8 mouse cellular contexts compared by ENCODE assay signal in the genomic region with DNA sequence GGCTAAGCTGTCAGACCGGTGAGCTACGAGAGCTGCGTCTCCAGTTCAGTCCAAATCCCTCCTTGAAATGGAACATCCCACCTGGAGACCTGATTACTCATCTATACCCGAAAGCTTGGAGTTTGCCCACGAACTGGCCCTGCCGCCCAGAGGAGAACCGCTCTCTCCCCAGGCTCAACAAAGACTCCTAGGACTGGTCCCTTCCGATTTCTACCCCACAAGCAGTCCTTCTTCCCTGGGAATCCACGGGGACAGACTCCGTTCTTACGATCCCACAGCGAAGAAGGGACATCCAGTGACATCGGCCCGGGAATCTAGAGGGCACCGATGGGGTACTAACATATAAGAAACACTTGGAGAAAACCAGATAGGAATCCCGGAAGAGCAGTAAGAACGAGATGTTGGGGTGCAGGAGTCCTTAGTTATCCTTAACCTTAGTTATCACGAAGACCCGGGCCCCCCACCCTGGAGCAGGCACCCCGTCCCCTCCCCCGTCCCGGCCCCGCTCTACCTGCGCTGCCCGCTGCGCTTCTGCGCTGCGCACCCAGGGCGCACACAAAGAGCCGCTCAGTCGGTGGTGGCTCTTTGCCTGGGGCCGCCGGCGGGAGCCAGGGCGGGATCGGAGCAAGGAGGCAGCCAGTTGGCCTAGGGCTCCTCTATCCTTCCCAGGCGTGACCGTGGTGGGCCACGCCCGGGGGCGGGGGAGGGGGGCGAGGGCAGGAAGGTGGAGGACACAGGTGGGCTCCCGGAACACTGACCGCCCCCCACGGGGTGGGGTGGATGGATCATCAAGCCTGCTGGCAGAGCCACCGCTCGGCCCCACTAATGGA. TPM values are rescaled to one million over a fixed set of nuclear protein-coding genes. Genes with fewer than 3 reads are reported as not detected.
DNase-seq lines count a peak whose midpoint lies in the region; ATAC-seq and TF ChIP-seq lines count a peak whose summit lies in the region.

TSS of gene Chst5 (minus strand) at position 827 of the 830 bp plus-strand sequence.

- H3K36me3 ChIP-seq in hindbrain, embryonic 11.5 days (ENCODE audit: control insufficient read depth, insufficient read depth, low read length), result no peaks in the 10 kb centered on the region
- H3K36me3 ChIP-seq in midbrain, embryonic 15.5 days (replicated peaks), result no peaks in the 10 kb centered on the region

- H3K27ac ChIP-seq in left cerebral cortex, adult 2 months, result no peak within 1 kb of the TSS
- no peak within 1 kb of the TSS for H3K27ac ChIP-seq in hindbrain, embryonic 11.5 days (ENCODE audit: low read depth, low read length)
- H3K27ac ChIP-seq in midbrain, embryonic 15.5 days, result peak within 1 kb of the TSS; percentile 53

- no peak for DNase-seq in left cerebral cortex, adult 2 months (ENCODE audit: extremely low spot score in 1 of 2, low spot score in 2 of 2)
- DNase-seq in left cerebral cortex, adult 18-20 months (ENCODE audit: low spot score in 2 of 2), result no peak
- DNase-seq in cerebellum, adult 9-10 months, result peak; percentile 48
- peak; percentile 58 for DNase-seq in hindbrain, embryonic 11.5 days (ENCODE audit: low spot score)
- DNase-seq in layer of hippocampus, adult 9-11 months, result no peak
- no peak for DNase-seq in spleen, postnatal 4 days (ENCODE audit: low spot score in 2 of 2)
- no peak for DNase-seq in right cerebral cortex, postnatal 25 days

- intact Hi-C loops in left cerebral cortex, adult 2 months (cut with DNase I), result no loop called here

- TF ChIP-seq CTCF in left cerebral cortex, adult 2 months (IDR thresholded peaks at IDR 0.05), result no peak

- peaks cover 7% of the 10 kb centered on the region; the same call in 1 of the 2 replicates for H3K27me3 ChIP-seq in hindbrain, embryonic 11.5 days (ENCODE audit: control insufficient read depth, insufficient read depth, low read length)
- H3K27me3 ChIP-seq in midbrain, embryonic 15.5 days (replicated peaks), result no peaks in the 10 kb centered on the region

- peak; percentile 69 for ATAC-seq in hindbrain, embryonic 11.5 days (ENCODE audit: low FRiP score)
- peak; percentile 55; the same call in 1 of the 2 replicates for ATAC-seq in midbrain, embryonic 15.5 days (replicated peaks)

- WGBS in hindbrain, embryonic 11.5 days, result 4% methylated on average over 41 of the region's 47 CpGs
- WGBS in midbrain, embryonic 15.5 days, result 3% methylated on average over 45 of the region's 47 CpGs

- H3K9ac ChIP-seq in hindbrain, embryonic 11.5 days (ENCODE audit: low read depth, low read length), result peak within 1 kb of the TSS; percentile 65
- peak within 1 kb of the TSS; percentile 67 for H3K9ac ChIP-seq in midbrain, embryonic 15.5 days

- no peaks in the 10 kb centered on the region for H3K4me1 ChIP-seq in hindbrain, embryonic 11.5 days (replicated peaks; ENCODE audit: control insufficient read depth, insufficient read depth, low read length)
- H3K4me1 ChIP-seq in midbrain, embryonic 15.5 days, result peaks cover 15% of the 10 kb centered on the region

- peak within 1 kb of the TSS; percentile 16; the same call in 1 of the 2 replicates for H3K4me3 ChIP-seq in left cerebral cortex, adult 2 months
- peak within 1 kb of the TSS; percentile 41 for H3K4me3 ChIP-seq in hindbrain, embryonic 11.5 days (ENCODE audit: low read depth, low read length)
- H3K4me3 ChIP-seq in midbrain, embryonic 15.5 days, result peak within 1 kb of the TSS; percentile 46

- peak within 1 kb of the TSS; percentile 87 for H3K4me2 ChIP-seq in hindbrain, embryonic 11.5 days (replicated peaks; ENCODE audit: low read depth, low read length)
- peak within 1 kb of the TSS; percentile 95 for H3K4me2 ChIP-seq in midbrain, embryonic 15.5 days

- no peaks in the 10 kb centered on the region for H3K9me3 ChIP-seq in hindbrain, embryonic 11.5 days (ENCODE audit: control insufficient read depth, low read length)
- no peaks in the 10 kb centered on the region for H3K9me3 ChIP-seq in midbrain, embryonic 15.5 days

RNA-seq across cellular contexts. Expression of gene Chst5, which starts in this region (rescaled TPM):
- total RNA-seq in left cerebral cortex, adult 2 months (2021), result under 1 TPM; 0.29 to 0.51 TPM
- total RNA-seq in left cerebral cortex, adult 18-20 months (2021), result under 1 TPM; 0.40 to 0.53 TPM
- polyA plus RNA-seq in hindbrain, embryonic 11.5 days (2014; fragmentation: Nextera tagmentation; extraction: Ambion mirVana), result 2.9 and 3.2 TPM in 2 replicates
- 4.0 and 4.6 TPM in 2 replicates for polyA plus RNA-seq in midbrain, embryonic 15.5 days (2015; fragmentation: Nextera tagmentation; extraction: Ambion mirVana)

Comparison
In these comparisons a context has a peak if more than half of its experiments do, and no peak if none do; other contexts are left out.
1. DNase-seq: peak in cerebellum, adult 9-10 months (single experiment) and hindbrain, embryonic 11.5 days (single experiment); none in left cerebral cortex, adult 2 months (0 of 2), left cerebral cortex, adult 18-20 months (0 of 2), layer of hippocampus, adult 9-11 months (single experiment), spleen, postnatal 4 days (0 of 2) and right cerebral cortex, postnatal 25 days (single experiment).
2. Peak in every context shown above with its lines, with median percentiles within 50 percentile points of each other: H3K4me3 ChIP-seq.